Mouse (Mus musculus): Measurements from ENCODE around the gene Sec24b. TPM values are rescaled to one million over a fixed set of nuclear protein-coding genes. Genes with fewer than 3 reads are reported as not detected.

The Sec24b gene
- total and polyA plus RNA-seq, 3 experiments, result 14.3 to 50.6 (median 31.2) TPM

DNA sequence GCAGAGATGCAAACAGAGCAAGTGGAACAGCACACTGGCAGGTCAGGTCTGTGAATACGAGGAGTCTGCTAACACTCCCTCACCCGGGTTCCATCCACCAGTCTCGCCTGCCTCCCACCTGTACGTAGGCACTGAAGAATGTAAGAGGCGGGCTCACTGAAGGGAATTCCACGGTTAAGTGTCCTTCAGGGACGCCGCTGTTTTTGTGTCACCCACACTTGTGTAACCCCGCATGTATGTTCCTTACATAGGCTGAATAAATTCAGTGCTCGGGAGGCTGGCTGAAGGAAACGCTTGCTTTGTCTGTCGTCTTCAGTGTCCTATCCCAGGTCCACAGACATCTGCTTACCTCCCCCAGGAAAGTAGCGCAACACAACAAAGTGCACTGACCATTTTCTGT lies 74.1 kb downstream of the Sec24b start:
- Histone ChIP-seq H3K27ac (ENCODE audit: insufficient read depth, low read depth) (no peak overlapping the region), H3K4me2 (ENCODE audit: insufficient read depth, low read depth, poor library complexity, severe bottlenecking) (no peak overlapping the region)

DNA sequence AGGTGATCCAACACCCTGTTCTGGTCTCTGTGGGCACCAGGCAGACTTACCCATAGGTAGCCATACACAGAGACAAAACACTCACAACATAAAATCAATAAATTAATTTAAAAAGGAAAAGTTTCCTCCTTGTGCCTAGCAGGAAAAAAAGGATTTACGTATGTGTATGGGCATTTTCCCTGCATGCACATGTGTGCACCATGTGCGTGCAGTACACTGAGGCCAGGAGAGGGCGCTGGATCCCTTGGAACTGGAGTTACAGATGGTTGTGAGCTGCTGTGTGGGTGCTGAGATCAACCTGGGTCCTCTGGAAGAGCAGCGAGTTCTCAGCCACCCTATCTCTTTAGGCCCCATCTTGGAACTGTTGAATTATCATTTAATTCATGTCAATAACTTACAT lies 76.0 kb downstream of the Sec24b start:
- Histone ChIP-seq H3K4me2 (ENCODE audit: insufficient read depth, low read depth, poor library complexity, severe bottlenecking) (no peak overlapping the region), H3K4me3 (replicated peaks in 1 of 3; ENCODE audit: low read depth in 2 of 3, low read length in 2 of 3, poor library complexity in 1 of 3) (no peak overlapping the region), H3K9me3 (replicated peaks; ENCODE audit: low read length) (peaks cover 3% of the 10 kb centered on the region), H3K36me3 (replicated peaks in 1 of 2; ENCODE audit: control insufficient read depth in 1 of 2, insufficient read depth in 1 of 2, low read length in 1 of 2) (peaks cover 64 to 83% of the 10 kb centered on the region in 2 experiments), H3K9ac (ENCODE audit: insufficient read depth, low read depth) (no peak overlapping the region), H3K79me2 (replicated peaks; ENCODE audit: control insufficient read depth, extremely low read depth, insufficient read depth, poor library complexity, severe bottlenecking) (no peaks in the 10 kb centered on the region), H3K27me3 (replicated peaks) (no peaks in the 10 kb centered on the region), H3K27ac (ENCODE audit: insufficient read depth, low read depth) (no peak overlapping the region), H3K4me1 (ENCODE audit: control insufficient read depth in 1 of 2, insufficient read depth in 2 of 2) (no peaks in the 10 kb centered on the region)
- in situ Hi-C loops (cut with MboI; ENCODE audit: low pct_ligation_motif_present, low pct_unique_long_range_greater_than_20kb, low sequenced_read_pairs), result no loop called here
- DNase-seq (ENCODE audit: extremely low read depth), result no peak
- TF ChIP-seq TCF12 (IDR thresholded peaks at IDR 0.05; ENCODE audit: low read depth, low read length), result no peak
- TF ChIP-seq CTCF (conservative IDR thresholded peaks at IDR 0.05 in 1 of 2, IDR thresholded peaks at IDR 0.05 in 1 of 2; ENCODE audit: low read depth in 2 of 2, low read length in 2 of 2), result peak in 1 of 2 experiments; percentile 30; a peak in 2 of 4 replicates
- peak; percentile 1 for TF ChIP-seq RAD21 (IDR thresholded peaks at IDR 0.05; ENCODE audit: low read depth, low read length)
- TF ChIP-seq UBTF (IDR thresholded peaks at IDR 0.05; ENCODE audit: low read depth, low read length), result no peak
- no peak for TF ChIP-seq CHD2 (IDR thresholded peaks at IDR 0.05; ENCODE audit: low read length)
- no peak for TF ChIP-seq USF2 (conservative IDR thresholded peaks at IDR 0.05; ENCODE audit: low read depth, low read length)
- TF ChIP-seq ELF1 (IDR thresholded peaks at IDR 0.05; ENCODE audit: low read depth, low read length), result no peak
- no peak for TF ChIP-seq POLR2A (IDR thresholded peaks at IDR 0.05; ENCODE audit: low read depth, low read length)
- TF ChIP-seq MAFK (IDR thresholded peaks at IDR 0.05; ENCODE audit: insufficient replicate concordance, low read length), result no peak
- dilution Hi-C loops (cut with MboI; ENCODE audit: extremely low pct_ligation_motif_present, extremely low pct_unique_long_range_greater_than_20kb, low sequenced_read_pairs), result no loop called here

More for the DNA sequence above, 74.1 kb downstream of the Sec24b start:
- Histone ChIP-seq H3K4me1 (ENCODE audit: control insufficient read depth in 1 of 2, insufficient read depth in 2 of 2) (no peaks in the 10 kb centered on the region), H3K9me3 (replicated peaks; ENCODE audit: low read length) (peaks cover 3% of the 10 kb centered on the region), H3K9ac (ENCODE audit: insufficient read depth, low read depth) (no peak overlapping the region), H3K4me3 (replicated peaks in 1 of 3; ENCODE audit: low read depth in 2 of 3, low read length in 2 of 3, poor library complexity in 1 of 3) (no peak overlapping the region), H3K27me3 (replicated peaks) (no peaks in the 10 kb centered on the region), H3K79me2 (replicated peaks; ENCODE audit: control insufficient read depth, extremely low read depth, insufficient read depth, poor library complexity, severe bottlenecking) (no peaks in the 10 kb centered on the region), H3K36me3 (replicated peaks in 1 of 2; ENCODE audit: control insufficient read depth in 1 of 2, insufficient read depth in 1 of 2, low read length in 1 of 2) (peaks cover 74 to 92% of the 10 kb centered on the region in 2 experiments)
- no peak for DNase-seq (ENCODE audit: extremely low read depth)
- dilution Hi-C loops (cut with MboI; ENCODE audit: extremely low pct_ligation_motif_present, extremely low pct_unique_long_range_greater_than_20kb, low sequenced_read_pairs) (no loop called here), in situ Hi-C loops (cut with MboI; ENCODE audit: low pct_ligation_motif_present, low pct_unique_long_range_greater_than_20kb, low sequenced_read_pairs) (no loop called here)
- TF ChIP-seq POLR2A (IDR thresholded peaks at IDR 0.05; ENCODE audit: low read depth, low read length), result no peak
- no peak for TF ChIP-seq POLR2AphosphoS2 (IDR thresholded peaks at IDR 0.05; ENCODE audit: low read depth, low read length)
- no peak for TF ChIP-seq CHD2 (IDR thresholded peaks at IDR 0.05; ENCODE audit: low read length)
- no peak for TF ChIP-seq ZMIZ1 (IDR thresholded peaks at IDR 0.05; ENCODE audit: low read depth, low read length)
- no peak for TF ChIP-seq EP300 (IDR thresholded peaks at IDR 0.05; ENCODE audit: low read length)
- no peak for TF ChIP-seq CTCF (conservative IDR thresholded peaks at IDR 0.05 in 1 of 2, IDR thresholded peaks at IDR 0.05 in 1 of 2; ENCODE audit: low read depth in 2 of 2, low read length in 2 of 2)
- TF ChIP-seq MEF2A (IDR thresholded peaks at IDR 0.05; ENCODE audit: borderline replicate concordance, low read depth, low read length), result no peak
- TF ChIP-seq NELFE (IDR thresholded peaks at IDR 0.05; ENCODE audit: low read depth, low read length), result no peak
- no peak for TF ChIP-seq ETS1 (conservative IDR thresholded peaks at IDR 0.05; ENCODE audit: low read depth, low read length)
- no peak for TF ChIP-seq HCFC1 (IDR thresholded peaks at IDR 0.05; ENCODE audit: low read depth, low read length)
- TF ChIP-seq MAFK (IDR thresholded peaks at IDR 0.05; ENCODE audit: insufficient replicate concordance, low read length), result no peak
- TF ChIP-seq RAD21 (IDR thresholded peaks at IDR 0.05; ENCODE audit: low read depth, low read length), result no peak
- TF ChIP-seq SMC3 (IDR thresholded peaks at IDR 0.05; ENCODE audit: low read depth, low read length), result no peak
- no peak for TF ChIP-seq UBTF (IDR thresholded peaks at IDR 0.05; ENCODE audit: low read depth, low read length)
- TF ChIP-seq RCOR1 (conservative IDR thresholded peaks at IDR 0.05; ENCODE audit: low read depth, low read length), result no peak
- no peak for TF ChIP-seq NRF1 (IDR thresholded peaks at IDR 0.05; ENCODE audit: low read depth, low read length)
- no peak for TF ChIP-seq JUN (IDR thresholded peaks at IDR 0.05; ENCODE audit: insufficient read depth, low read depth, low read length)
